Mouse (Mus musculus): ENCODE data around the gene Uba1. TPM values are rescaled to one million over a fixed set of nuclear protein-coding genes. Genes with fewer than 3 reads are reported as not detected.
"Not testable (repeated sequence)": the region's sequence is repeated elsewhere in the genome, so short reads cannot be mapped to it uniquely, and the experiment has no call there.

The Uba1 gene
- polyA plus RNA-seq, 1 experiment from 2014 or later, result 169 TPM

DNA sequence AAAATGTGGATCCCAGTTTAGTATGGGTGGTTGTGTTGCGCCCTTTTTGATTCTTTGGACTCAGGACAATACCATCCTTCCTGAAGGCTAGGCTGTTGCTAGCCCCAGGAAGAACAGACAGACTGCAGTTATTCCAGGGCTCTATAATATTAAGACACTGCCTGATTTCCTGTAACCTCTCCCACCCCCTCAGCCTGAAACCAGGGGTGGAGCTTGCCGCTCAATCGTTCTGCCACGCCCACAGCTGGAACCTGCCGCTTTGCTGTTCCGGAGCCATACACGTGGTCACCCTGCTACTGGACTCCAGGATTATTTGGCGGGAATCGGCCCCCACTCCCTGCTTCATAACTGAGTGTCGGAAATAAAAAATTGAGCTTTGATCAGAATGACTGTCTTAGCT is 71.9 kb downstream of the Uba1 start:
- not testable (repeated sequence) for H3K27ac ChIP-seq; H3K27me3 ChIP-seq (replicated peaks); H3K9me3 ChIP-seq; H3K36me3 ChIP-seq; H3K4me3 ChIP-seq (replicated peaks); H3K4me2 ChIP-seq; H3K4me1 ChIP-seq; H3K9ac ChIP-seq; ATAC-seq (ENCODE audit: insufficient read depth, low FRiP score, low read depth)
- WGBS, result 44% methylated on average over 10 of the region's 10 CpGs

Other genes with a start within 250 kb of the Uba1 start
- gene Jade3, start 232.6 kb upstream of the Uba1 start, polyA plus RNA-seq (2015; fragmentation: Nextera tagmentation; extraction: Ambion mirVana), result 6.5 and 7.9 TPM in 2 replicates
- gene Rgn, start 108.5 kb upstream of the Uba1 start, polyA plus RNA-seq (2015; fragmentation: Nextera tagmentation; extraction: Ambion mirVana), result 17.4 and 20.9 TPM in 2 replicates
- gene Rbm10, start 40.8 kb upstream of the Uba1 start, polyA plus RNA-seq (2015; fragmentation: Nextera tagmentation; extraction: Ambion mirVana), result 56.3 and 57.8 TPM in 2 replicates
- gene Ndufb11, start 40.7 kb upstream of the Uba1 start, polyA plus RNA-seq (2015; fragmentation: Nextera tagmentation; extraction: Ambion mirVana), result 250 and 251 TPM in 2 replicates
- gene Cdk16, start 29.6 kb downstream of the Uba1 start, polyA plus RNA-seq (2015; fragmentation: Nextera tagmentation; extraction: Ambion mirVana), result 101 and 114 TPM in 2 replicates
- gene Usp11, start 45.6 kb downstream of the Uba1 start, polyA plus RNA-seq (2015; fragmentation: Nextera tagmentation; extraction: Ambion mirVana), result 27.6 and 29.4 TPM in 2 replicates
- gene Araf, start 139.5 kb downstream of the Uba1 start, polyA plus RNA-seq (2015; fragmentation: Nextera tagmentation; extraction: Ambion mirVana), result 98.8 and 116 TPM in 2 replicates
- gene Timp1, start 211.8 kb downstream of the Uba1 start, polyA plus RNA-seq (2015; fragmentation: Nextera tagmentation; extraction: Ambion mirVana), result 18.3 and 19.3 TPM in 2 replicates

Measured in stomach, embryonic 15.5 days (tissue).